ENCODE assay signal across 8 mouse cellular contexts in the genomic region with DNA sequence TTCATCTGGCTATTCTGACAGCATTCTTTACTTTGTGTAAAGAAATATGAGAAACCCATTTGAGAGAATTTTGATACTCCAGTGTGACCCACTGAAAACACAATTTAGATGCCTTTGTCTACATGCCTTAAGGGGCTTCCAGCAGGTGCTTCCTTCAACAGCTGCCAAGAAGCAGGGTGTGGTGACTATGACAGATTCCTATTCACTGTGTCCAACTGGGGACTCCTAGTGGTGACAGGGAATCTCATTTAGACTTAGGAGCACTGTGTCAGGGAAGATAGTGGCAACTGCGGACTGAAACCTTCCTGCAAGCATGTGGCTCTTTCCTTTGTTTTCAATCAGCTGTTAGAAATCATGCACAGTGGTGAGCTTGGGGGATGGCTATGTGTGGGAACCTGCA. TPM values are rescaled to one million over a fixed set of nuclear protein-coding genes. Genes with fewer than 3 reads are reported as not detected.
DNase-seq lines count a peak whose midpoint lies in the region; TF ChIP-seq lines count a peak whose summit lies in the region.

No protein-coding gene starts in this region.

- no peaks in the 10 kb centered on the region for H3K9me3 ChIP-seq in heart, embryonic 10.5 days

- no peak for TF ChIP-seq EP300 in heart, adult 2 months (IDR thresholded peaks at IDR 0.05; ENCODE audit: insufficient read depth, low read depth, low read length)

- no peak overlapping the region for H3K9ac ChIP-seq in heart, adult 2 months (ENCODE audit: low read depth, low read length)

- no peaks in the 10 kb centered on the region for H3K36me3 ChIP-seq in heart, adult 2 months (ENCODE audit: control insufficient read depth, insufficient read depth, low read length)
- H3K36me3 ChIP-seq in heart, embryonic 10.5 days = 0 out of 2 replicates have a peak, but pooled peaks cover 2% of the 10 kb centered on the region

- no peak overlapping the region for H3K4me3 ChIP-seq in heart, adult 2 months
- H3K4me3 ChIP-seq in heart, embryonic 10.5 days = no peak overlapping the region

- no peak for TF ChIP-seq POLR2A in heart, adult 2 months (IDR thresholded peaks at IDR 0.05; ENCODE audit: insufficient read depth, low read depth, low read length)

- no peaks in the 10 kb centered on the region for H3K79me2 ChIP-seq in heart, adult 2 months (replicated peaks; ENCODE audit: control insufficient read depth, insufficient read depth, low read length)

- H3K27me3 ChIP-seq in heart, adult 2 months (ENCODE audit: control insufficient read depth, insufficient read depth, low read length) = no peaks in the 10 kb centered on the region
- H3K27me3 ChIP-seq in heart, embryonic 10.5 days (ENCODE audit: insufficient read depth, poor library complexity, severe bottlenecking) = no peaks in the 10 kb centered on the region

- no peaks in the 10 kb centered on the region for H3K4me1 ChIP-seq in heart, adult 2 months (ENCODE audit: control insufficient read depth, insufficient read depth, low read length)
- no peaks in the 10 kb centered on the region for H3K4me1 ChIP-seq in heart, embryonic 10.5 days

- intact Hi-C loops in heart, adult 2 months (cut with DNase I) = loop anchor here (1.0 to 5.0 kb wide), 2 partner anchors 105 to 469 kb away; partner anchors contain the start of gene Gm12689

- peak; percentile 28 to 29 for DNase-seq in heart, adult 2 months
- DNase-seq in heart, embryonic 10.5 days (ENCODE audit: low spot score) = no peak
- DNase-seq in ES-CJ7 (ENCODE audit: low read depth, low spot score) = peak; percentile 59
- DNase-seq in embryo, embryonic 10.5 days (ENCODE audit: low spot score) = peak; percentile 40
- DNase-seq in kidney, postnatal 10 days = peak; percentile 42
- peak; percentile 6 for DNase-seq in yolk sac, embryonic 10.5 days (ENCODE audit: low spot score)
- DNase-seq in right cerebral cortex, postnatal 4 days = no peak
- DNase-seq in ovary, postnatal 36 days (ENCODE audit: low spot score) = no peak

- WGBS in heart, adult 2 months = 23% methylated on average over 1 of the region's 1 CpGs
- WGBS in heart, embryonic 10.5 days = 48% methylated on average over 1 of the region's 1 CpGs

- peak; percentile 82 for TF ChIP-seq CTCF in heart, adult 2 months (IDR thresholded peaks at IDR 0.05)

- H3K27ac ChIP-seq in heart, adult 2 months = no peak overlapping the region
- H3K27ac ChIP-seq in heart, embryonic 10.5 days = no peak overlapping the region

RNA-seq across cellular contexts. Expression of gene Alg6, which starts 51.3 kb away (rescaled TPM):
- 1 to 10 TPM; 5.9 to 7.0 TPM for total RNA-seq in heart, adult 2 months (2021)
- polyA plus RNA-seq in heart, adult 2 months (2012; rRNA removed) = 1.8 and 5.8 TPM in 2 replicates
- polyA plus RNA-seq in heart, embryonic 10.5 days (2016; fragmentation: Nextera tagmentation; extraction: Ambion mirVana) = 13.2 and 16.2 TPM in 2 replicates

Comparison
In these comparisons a context has a peak if more than half of its experiments do, and no peak if none do; other contexts are left out.
1. DNase-seq: peak in heart, adult 2 months (2 of 2), ES-CJ7 (single experiment), embryo, embryonic 10.5 days (single experiment), kidney, postnatal 10 days (single experiment) and yolk sac, embryonic 10.5 days (single experiment); none in heart, embryonic 10.5 days (single experiment), right cerebral cortex, postnatal 4 days (single experiment) and ovary, postnatal 36 days (single experiment).